Mouse (Mus musculus) spleen, postnatal 36 days (tissue): ENCODE measurements around the gene Fubp1.

ENCODE experiments used
- DNase-seq, 2 experiments: peaks; one replicate each; pipeline ENCODE4 v3.0.0; 2022; ENCODE audit warnings: low spot score in 2 of 2, mixed read lengths in 1 of 2

The Fubp1 gene

GRCm38 (mm10) chr3:152272974-152273685, 62.9 kb downstream of the Fubp1 start:
- no peak for DNase-seq

- DNase-seq = no peak
These were observed 64.8 kb downstream of the Fubp1 start for GRCm38 (mm10) chr3:152275008-152275407.

- no peak for DNase-seq
These were observed 66.7 kb downstream of the Fubp1 start for GRCm38 (mm10) chr3:152276935-152277334.

GRCm38 (mm10) chr3:152277912-152278311, 67.7 kb downstream of the Fubp1 start:
- DNase-seq = no peak

GRCm38 (mm10) chr3:152278431-152278830, 68.2 kb downstream of the Fubp1 start:
- no peak for DNase-seq

- DNase-seq = no peak
These were observed 71.9 kb downstream of the Fubp1 start for GRCm38 (mm10) chr3:152282126-152282525.

GRCm38 (mm10) chr3:152284306-152284705, 74.1 kb downstream of the Fubp1 start:
- no peak for DNase-seq

- no peak for DNase-seq
These were observed 74.5 kb downstream of the Fubp1 start for GRCm38 (mm10) chr3:152284759-152285158.
